Mouse (Mus musculus) CH12.LX (cell line): ENCODE results near the gene Ypel1. TPM values are rescaled to one million over a fixed set of nuclear protein-coding genes. Genes with fewer than 3 reads are reported as not detected.

ENCODE experiments used
- DNase-seq: peaks from one replicate; pipeline ENCODE4 v3.0.0-alpha.2; 2013; ENCODE audit errors: extremely low read depth
- H3K27ac ChIP-seq: 2 replicates; pipeline ENCODE4 v1.5.1; 2012; ENCODE audit warnings: low read depth, mild to moderate bottlenecking, control low read depth, moderate library complexity; ENCODE audit not compliant: insufficient read depth
- H3K27me3 ChIP-seq: replicated peaks from 2 replicates; pipeline ENCODE3; 2012; ENCODE audit warnings: inconsistent platforms
- H3K36me3 ChIP-seq, 2 experiments: replicated peaks in 1 of 2; 2 replicates each; pipeline versions ENCODE3 to v1.6.1; 2012; ENCODE audit warnings: inconsistent platforms in 1 of 2, low read length in 1 of 2, mild to moderate bottlenecking in 1 of 2, mixed read lengths in 1 of 2, moderate library complexity in 1 of 2; ENCODE audit not compliant: control insufficient read depth in 1 of 2, insufficient read depth in 1 of 2
- H3K4me1 ChIP-seq, 2 experiments: 2 replicates each; pipeline ENCODE4 v1.6.1; 2012; ENCODE audit warnings: inconsistent platforms in 1 of 2, moderate library complexity in 1 of 2; ENCODE audit not compliant: insufficient read depth in 2 of 2, control insufficient read depth in 1 of 2
- H3K4me2 ChIP-seq: 2 replicates; pipeline ENCODE4 v1.6.1; 2012; ENCODE audit warnings: low read depth, mild to moderate bottlenecking, control low read depth; ENCODE audit not compliant: poor library complexity, insufficient read depth, severe bottlenecking
- H3K4me3 ChIP-seq, 3 experiments: fragments of 150-350 bp in 1 of 3; sonication (generic) in 1 of 3; replicated peaks in 1 of 3; 2 replicates each; pipeline versions ENCODE3 to v1.5.1; 2011 to 2012; ENCODE audit warnings: low read depth in 2 of 3, low read length in 2 of 3, mild to moderate bottlenecking in 2 of 3, moderate library complexity in 2 of 3, control low read depth in 1 of 3, improper control_type of control experiment in 1 of 3, inconsistent platforms in 1 of 3, mixed read lengths in 1 of 3; ENCODE audit not compliant: poor library complexity in 1 of 3
- H3K79me2 ChIP-seq: replicated peaks from 2 replicates; pipeline ENCODE4 v1.6.1; 2012; ENCODE audit warnings: mild to moderate bottlenecking, moderate library complexity; ENCODE audit not compliant: control insufficient read depth, poor library complexity, insufficient read depth, severe bottlenecking; ENCODE audit errors: extremely low read depth
- H3K9ac ChIP-seq: 2 replicates; pipeline ENCODE4 v1.6.1; 2012; ENCODE audit warnings: low read depth, mild to moderate bottlenecking, control low read depth, moderate library complexity; ENCODE audit not compliant: insufficient read depth
- H3K9me3 ChIP-seq: replicated peaks from 2 replicates; pipeline ENCODE3; 2012; ENCODE audit warnings: low read length, inconsistent platforms, mixed read lengths
- CHD2 ChIP-seq: IDR thresholded peaks from 2 replicates; pipeline ENCODE4 v1.6.1; 2011; ENCODE audit warnings: low read length, improper control_type of control experiment
- CTCF ChIP-seq, 2 experiments: IDR thresholded peaks in 1 of 2; conservative IDR thresholded peaks in 1 of 2; 2 replicates each; pipeline ENCODE4 v1.5.1; 2011 to 2012; ENCODE audit warnings: low read depth in 2 of 2, low read length in 2 of 2, improper control_type of control experiment in 1 of 2, inconsistent platforms in 1 of 2, mild to moderate bottlenecking in 1 of 2, moderate library complexity in 1 of 2
- E2F4 ChIP-seq: IDR thresholded peaks from 2 replicates; pipeline ENCODE4 v1.6.1; 2011; ENCODE audit warnings: low read depth, low read length, improper control_type of control experiment; ENCODE audit not compliant: insufficient replicate concordance
- HCFC1 ChIP-seq: IDR thresholded peaks from 2 replicates; pipeline ENCODE4 v1.6.1; 2012; ENCODE audit warnings: low read depth, mild to moderate bottlenecking, inconsistent platforms, low read length, improper control_type of control experiment
- IRF4 ChIP-seq: IDR thresholded peaks from 2 replicates; pipeline ENCODE4 v1.6.1; 2014; ENCODE audit warnings: low read depth, mild to moderate bottlenecking, inconsistent platforms, low read length, improper control_type of control experiment
- JUN ChIP-seq: IDR thresholded peaks from 2 replicates; pipeline ENCODE4 v1.6.1; 2011; ENCODE audit warnings: low read depth, mild to moderate bottlenecking, low read length, improper control_type of control experiment, moderate library complexity; ENCODE audit not compliant: insufficient read depth
- JUND ChIP-seq: conservative IDR thresholded peaks from 2 replicates; pipeline ENCODE4 v1.6.1; 2011; ENCODE audit warnings: low read depth, low read length, improper control_type of control experiment
- MAFK ChIP-seq: IDR thresholded peaks from 2 replicates; pipeline ENCODE4 v1.6.1; 2011; ENCODE audit warnings: low read length, improper control_type of control experiment; ENCODE audit not compliant: insufficient replicate concordance
- MAX ChIP-seq: IDR thresholded peaks from 2 replicates; pipeline ENCODE4 v1.6.1; 2011; ENCODE audit warnings: low read length, improper control_type of control experiment
- MAZ ChIP-seq: IDR thresholded peaks from 2 replicates; pipeline ENCODE4 v1.6.1; 2012; ENCODE audit warnings: low read depth, mild to moderate bottlenecking, inconsistent platforms, low read length, improper control_type of control experiment, moderate library complexity
- MYC ChIP-seq: IDR thresholded peaks from 2 replicates; pipeline ENCODE4 v1.6.1; 2011; ENCODE audit warnings: low read depth, mild to moderate bottlenecking, improper control_type of control experiment, low read length
- PAX5 ChIP-seq: IDR thresholded peaks from 2 replicates; pipeline ENCODE4 v1.6.1; 2012; ENCODE audit warnings: low read length, inconsistent platforms, mixed read lengths
- POLR2A ChIP-seq: IDR thresholded peaks from 2 replicates; pipeline ENCODE4 v1.6.1; 2011; ENCODE audit warnings: low read depth, mild to moderate bottlenecking, improper control_type of control experiment, low read length
- POLR2AphosphoS2 ChIP-seq: IDR thresholded peaks from 2 replicates; pipeline ENCODE4 v1.6.1; 2011; ENCODE audit warnings: low read depth, low read length, improper control_type of control experiment
- RAD21 ChIP-seq: IDR thresholded peaks from 2 replicates; pipeline ENCODE4 v1.6.1; 2011; ENCODE audit warnings: low read depth, mild to moderate bottlenecking, low read length, improper control_type of control experiment, moderate library complexity
- SIN3A ChIP-seq: IDR thresholded peaks from 2 replicates; pipeline ENCODE4 v1.6.1; 2012; ENCODE audit warnings: low read length, improper control_type of control experiment, inconsistent platforms
- SMC3 ChIP-seq: IDR thresholded peaks from 2 replicates; pipeline ENCODE4 v1.6.1; 2011; ENCODE audit warnings: low read depth, low read length, improper control_type of control experiment
- UBTF ChIP-seq: IDR thresholded peaks from 2 replicates; pipeline ENCODE4 v1.6.1; 2012; ENCODE audit warnings: low read depth, mild to moderate bottlenecking, inconsistent platforms, low read length, improper control_type of control experiment, moderate library complexity
- USF1 ChIP-seq: IDR thresholded peaks from 2 replicates; pipeline ENCODE4 v1.6.1; 2014; ENCODE audit warnings: low read depth, mild to moderate bottlenecking, inconsistent platforms, low read length, improper control_type of control experiment
- USF2 ChIP-seq: conservative IDR thresholded peaks from 2 replicates; pipeline ENCODE4 v1.6.1; 2011; ENCODE audit warnings: low read depth, low read length, improper control_type of control experiment
- ZC3H11A ChIP-seq: IDR thresholded peaks from 2 replicates; pipeline ENCODE4 v1.6.1; 2012; ENCODE audit warnings: low read depth, mild to moderate bottlenecking, inconsistent platforms, low read length, improper control_type of control experiment
- ZKSCAN1 ChIP-seq: IDR thresholded peaks from 2 replicates; pipeline ENCODE4 v1.6.1; 2012; ENCODE audit warnings: low read depth, inconsistent platforms, low read length, improper control_type of control experiment, borderline replicate concordance
- ZMIZ1 ChIP-seq: IDR thresholded peaks from 2 replicates; pipeline ENCODE4 v1.6.1; 2012; ENCODE audit warnings: low read depth, mild to moderate bottlenecking, inconsistent platforms, low read length, improper control_type of control experiment
- dilution Hi-C: fragments of 300-500 bp; cut with MboI; formaldehyde crosslinking; loops from 2 replicates; pipeline ENCODE4 v1.14.3; 2020; ENCODE audit warnings: low sequenced_read_pairs; ENCODE audit not compliant: extremely low pct_unique_long_range_greater_than_20kb, extremely low pct_ligation_motif_present
- in situ Hi-C: fragments of 300-500 bp; cut with MboI; formaldehyde crosslinking; loops from 3 replicates; pipeline ENCODE4 v1.14.3; 2019; ENCODE audit warnings: low sequenced_read_pairs, low pct_ligation_motif_present, low pct_unique_long_range_greater_than_20kb, mixed read lengths
- polyA plus RNA-seq: library from polyadenylated mRNA; unstranded; fragments of >175 nt; gene quantifications from 2 replicates; pipeline ENCODE4 v1.2.1, GENCODE M21; 2012; ENCODE audit warnings: low read depth; ENCODE audit not compliant: insufficient read length
- total RNA-seq, 2 experiments: library from RNA; depleted of rRNA; stranded (reverse); fragments of 300-350 nt in 1 of 2; fragments of >200 nt in 1 of 2; gene quantifications; 2 replicates each; pipeline ENCODE4 v1.2.3; 2012 to 2014

Ypel1 gene
- total and polyA plus RNA-seq, 3 experiments: 0.21 to 1.5 (median 0.83) TPM

GRCm38 (mm10) chr16:17033754-17034153 is 35.7 kb upstream of the Ypel1 start:
- no peak overlapping the region for H3K4me3 ChIP-seq
- H3K27ac ChIP-seq: no peak overlapping the region
- TF ChIP-seq ZC3H11A: no peak
- no peak for TF ChIP-seq E2F4
- TF ChIP-seq PAX5: no peak
- TF ChIP-seq MAX: no peak
- TF ChIP-seq JUN: no peak
- no peak for TF ChIP-seq ZMIZ1
- TF ChIP-seq MAFK: no peak
- TF ChIP-seq ZKSCAN1: no peak
- TF ChIP-seq CHD2: no peak
- TF ChIP-seq HCFC1: no peak
- no peak for TF ChIP-seq JUND
- TF ChIP-seq UBTF: no peak
- TF ChIP-seq CTCF (conservative IDR thresholded peaks at IDR 0.05 in 1 of 2, IDR thresholded peaks at IDR 0.05 in 1 of 2; ENCODE audit: low read depth in 2 of 2, low read length in 2 of 2): no peak
- TF ChIP-seq POLR2A: no peak
- TF ChIP-seq MYC: no peak
- no peak overlapping the region for H3K4me2 ChIP-seq
- no peaks in the 10 kb centered on the region for H3K27me3 ChIP-seq
- peaks cover 2 to 7% of the 10 kb centered on the region in 2 experiments; a peak in 3 of 4 replicates for H3K4me1 ChIP-seq
- DNase-seq: no peak
- peaks cover 65 to 93% of the 10 kb centered on the region in 2 experiments for H3K36me3 ChIP-seq
- no peaks in the 10 kb centered on the region for H3K9me3 ChIP-seq
- H3K79me2 ChIP-seq: peaks cover 2% of the 10 kb centered on the region
- dilution Hi-C loops: no loop called here
- no peak overlapping the region for H3K9ac ChIP-seq
- in situ Hi-C loops: no loop called here

DNA sequence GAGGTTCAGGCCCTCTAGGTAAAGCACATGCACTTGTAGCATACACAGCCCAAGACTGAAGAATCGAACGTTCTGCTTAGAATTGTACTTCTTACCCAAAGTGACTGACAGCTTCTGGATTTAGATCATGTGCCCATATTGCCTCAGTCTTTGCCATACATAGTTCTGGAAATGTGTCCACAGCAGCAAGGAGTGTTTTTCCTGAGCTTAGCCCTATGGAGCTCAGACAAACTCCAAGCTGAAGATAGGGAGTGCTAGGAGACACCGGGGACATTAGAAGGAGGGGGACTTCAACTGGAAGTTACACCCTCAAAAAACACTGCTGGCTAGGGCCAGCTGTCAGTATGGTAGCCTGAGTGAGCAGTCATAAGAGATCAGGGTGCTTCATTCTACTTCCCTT is 28.8 kb upstream of the Ypel1 start:
- dilution Hi-C loops: no loop called here
- TF ChIP-seq RAD21 (no peak), ZMIZ1 (no peak), POLR2AphosphoS2 (no peak), IRF4 (no peak), HCFC1 (no peak), USF2 (no peak), USF1 (no peak), SMC3 (no peak), MAZ (no peak), SIN3A (no peak), PAX5 (no peak)
- TF ChIP-seq, all 38 proteins: peak for 0
- in situ Hi-C loops: no loop called here

More for the DNA sequence above, 28.8 kb upstream of the Ypel1 start:
- DNase-seq: no peak
- Histone ChIP-seq H3K4me3 (no peak overlapping the region), H3K9me3 (no peaks in the 10 kb centered on the region), H3K4me1 (peaks cover 0 to 23% of the 10 kb centered on the region in 2 experiments; a peak in 3 of 4 replicates), H3K4me2 (no peak overlapping the region), H3K27ac (no peak overlapping the region), H3K9ac (no peak overlapping the region), H3K79me2 (no peaks in the 10 kb centered on the region), H3K27me3 (no peaks in the 10 kb centered on the region), H3K36me3 (peaks cover 82 to 97% of the 10 kb centered on the region in 2 experiments)
